Mouse (Mus musculus) CH12.LX (cell line): ENCODE data around the gene Cit. TPM values are rescaled to one million over a fixed set of nuclear protein-coding genes. Genes with fewer than 3 reads are reported as not detected.

ENCODE experiments used
- DNase-seq: peaks from one replicate; pipeline ENCODE4 v3.0.0-alpha.2; 2013; ENCODE audit errors: extremely low read depth
- H3K27ac ChIP-seq: 2 replicates; pipeline ENCODE4 v1.5.1; 2012; ENCODE audit warnings: low read depth, mild to moderate bottlenecking, control low read depth, moderate library complexity; ENCODE audit not compliant: insufficient read depth
- H3K27me3 ChIP-seq: replicated peaks from 2 replicates; pipeline ENCODE3; 2012; ENCODE audit warnings: inconsistent platforms
- H3K36me3 ChIP-seq, 2 experiments: replicated peaks in 1 of 2; 2 replicates each; pipeline versions ENCODE3 to v1.6.1; 2012; ENCODE audit warnings: inconsistent platforms in 1 of 2, low read length in 1 of 2, mild to moderate bottlenecking in 1 of 2, mixed read lengths in 1 of 2, moderate library complexity in 1 of 2; ENCODE audit not compliant: control insufficient read depth in 1 of 2, insufficient read depth in 1 of 2
- H3K4me1 ChIP-seq, 2 experiments: 2 replicates each; pipeline ENCODE4 v1.6.1; 2012; ENCODE audit warnings: inconsistent platforms in 1 of 2, moderate library complexity in 1 of 2; ENCODE audit not compliant: insufficient read depth in 2 of 2, control insufficient read depth in 1 of 2
- H3K4me2 ChIP-seq: 2 replicates; pipeline ENCODE4 v1.6.1; 2012; ENCODE audit warnings: low read depth, mild to moderate bottlenecking, control low read depth; ENCODE audit not compliant: poor library complexity, insufficient read depth, severe bottlenecking
- H3K4me3 ChIP-seq, 3 experiments: fragments of 150-350 bp in 1 of 3; sonication (generic) in 1 of 3; replicated peaks in 1 of 3; 2 replicates each; pipeline versions ENCODE3 to v1.5.1; 2011 to 2012; ENCODE audit warnings: low read depth in 2 of 3, low read length in 2 of 3, mild to moderate bottlenecking in 2 of 3, moderate library complexity in 2 of 3, control low read depth in 1 of 3, improper control_type of control experiment in 1 of 3, inconsistent platforms in 1 of 3, mixed read lengths in 1 of 3; ENCODE audit not compliant: poor library complexity in 1 of 3
- H3K79me2 ChIP-seq: replicated peaks from 2 replicates; pipeline ENCODE4 v1.6.1; 2012; ENCODE audit warnings: mild to moderate bottlenecking, moderate library complexity; ENCODE audit not compliant: control insufficient read depth, poor library complexity, insufficient read depth, severe bottlenecking; ENCODE audit errors: extremely low read depth
- H3K9ac ChIP-seq: 2 replicates; pipeline ENCODE4 v1.6.1; 2012; ENCODE audit warnings: low read depth, mild to moderate bottlenecking, control low read depth, moderate library complexity; ENCODE audit not compliant: insufficient read depth
- H3K9me3 ChIP-seq: replicated peaks from 2 replicates; pipeline ENCODE3; 2012; ENCODE audit warnings: low read length, inconsistent platforms, mixed read lengths
- CTCF ChIP-seq, 2 experiments: IDR thresholded peaks in 1 of 2; conservative IDR thresholded peaks in 1 of 2; 2 replicates each; pipeline ENCODE4 v1.5.1; 2011 to 2012; ENCODE audit warnings: low read depth in 2 of 2, low read length in 2 of 2, improper control_type of control experiment in 1 of 2, inconsistent platforms in 1 of 2, mild to moderate bottlenecking in 1 of 2, moderate library complexity in 1 of 2
- EP300 ChIP-seq: IDR thresholded peaks from 2 replicates; pipeline ENCODE4 v1.6.1; 2011; ENCODE audit warnings: low read length, improper control_type of control experiment
- GABPA ChIP-seq: IDR thresholded peaks from 2 replicates; pipeline ENCODE4 v1.6.1; 2012; ENCODE audit warnings: low read depth, low read length, improper control_type of control experiment, inconsistent platforms; ENCODE audit not compliant: insufficient replicate concordance
- HCFC1 ChIP-seq: IDR thresholded peaks from 2 replicates; pipeline ENCODE4 v1.6.1; 2012; ENCODE audit warnings: low read depth, mild to moderate bottlenecking, inconsistent platforms, low read length, improper control_type of control experiment
- IRF4 ChIP-seq: IDR thresholded peaks from 2 replicates; pipeline ENCODE4 v1.6.1; 2014; ENCODE audit warnings: low read depth, mild to moderate bottlenecking, inconsistent platforms, low read length, improper control_type of control experiment
- MAFK ChIP-seq: IDR thresholded peaks from 2 replicates; pipeline ENCODE4 v1.6.1; 2011; ENCODE audit warnings: low read length, improper control_type of control experiment; ENCODE audit not compliant: insufficient replicate concordance
- MAZ ChIP-seq: IDR thresholded peaks from 2 replicates; pipeline ENCODE4 v1.6.1; 2012; ENCODE audit warnings: low read depth, mild to moderate bottlenecking, inconsistent platforms, low read length, improper control_type of control experiment, moderate library complexity
- MEF2A ChIP-seq: IDR thresholded peaks from 2 replicates; pipeline ENCODE4 v1.6.1; 2014; ENCODE audit warnings: low read depth, mild to moderate bottlenecking, inconsistent platforms, low read length, improper control_type of control experiment, borderline replicate concordance
- MYC ChIP-seq: IDR thresholded peaks from 2 replicates; pipeline ENCODE4 v1.6.1; 2011; ENCODE audit warnings: low read depth, mild to moderate bottlenecking, improper control_type of control experiment, low read length
- NELFE ChIP-seq: IDR thresholded peaks from 2 replicates; pipeline ENCODE4 v1.6.1; 2011; ENCODE audit warnings: low read depth, low read length, improper control_type of control experiment
- NRF1 ChIP-seq: IDR thresholded peaks from 2 replicates; pipeline ENCODE4 v1.6.1; 2014; ENCODE audit warnings: low read depth, mild to moderate bottlenecking, inconsistent platforms, low read length, improper control_type of control experiment, moderate library complexity
- PAX5 ChIP-seq: IDR thresholded peaks from 2 replicates; pipeline ENCODE4 v1.6.1; 2012; ENCODE audit warnings: low read length, inconsistent platforms, mixed read lengths
- RAD21 ChIP-seq: IDR thresholded peaks from 2 replicates; pipeline ENCODE4 v1.6.1; 2011; ENCODE audit warnings: low read depth, mild to moderate bottlenecking, low read length, improper control_type of control experiment, moderate library complexity
- SMC3 ChIP-seq: IDR thresholded peaks from 2 replicates; pipeline ENCODE4 v1.6.1; 2011; ENCODE audit warnings: low read depth, low read length, improper control_type of control experiment
- TCF12 ChIP-seq: IDR thresholded peaks from 2 replicates; pipeline ENCODE4 v1.6.1; 2014; ENCODE audit warnings: low read depth, mild to moderate bottlenecking, inconsistent platforms, low read length, improper control_type of control experiment
- ZMIZ1 ChIP-seq: IDR thresholded peaks from 2 replicates; pipeline ENCODE4 v1.6.1; 2012; ENCODE audit warnings: low read depth, mild to moderate bottlenecking, inconsistent platforms, low read length, improper control_type of control experiment
- ZNF384 ChIP-seq: IDR thresholded peaks from 2 replicates; pipeline ENCODE4 v1.6.1; 2012; ENCODE audit warnings: low read depth, low read length, improper control_type of control experiment, inconsistent platforms
- dilution Hi-C: fragments of 300-500 bp; cut with MboI; formaldehyde crosslinking; loops from 2 replicates; pipeline ENCODE4 v1.14.3; 2020; ENCODE audit warnings: low sequenced_read_pairs; ENCODE audit not compliant: extremely low pct_unique_long_range_greater_than_20kb, extremely low pct_ligation_motif_present
- in situ Hi-C: fragments of 300-500 bp; cut with MboI; formaldehyde crosslinking; loops from 3 replicates; pipeline ENCODE4 v1.14.3; 2019; ENCODE audit warnings: low sequenced_read_pairs, low pct_ligation_motif_present, low pct_unique_long_range_greater_than_20kb, mixed read lengths
- polyA plus RNA-seq: library from polyadenylated mRNA; unstranded; fragments of >175 nt; gene quantifications from 2 replicates; pipeline ENCODE4 v1.2.1, GENCODE M21; 2012; ENCODE audit warnings: low read depth; ENCODE audit not compliant: insufficient read length
- total RNA-seq, 2 experiments: library from RNA; depleted of rRNA; stranded (reverse); fragments of 300-350 nt in 1 of 2; fragments of >200 nt in 1 of 2; gene quantifications; 2 replicates each; pipeline ENCODE4 v1.2.3; 2012 to 2014

Cit gene
- total and polyA plus RNA-seq, 3 experiments: 7.0 to 24.9 (median 16.2) TPM

DNA sequence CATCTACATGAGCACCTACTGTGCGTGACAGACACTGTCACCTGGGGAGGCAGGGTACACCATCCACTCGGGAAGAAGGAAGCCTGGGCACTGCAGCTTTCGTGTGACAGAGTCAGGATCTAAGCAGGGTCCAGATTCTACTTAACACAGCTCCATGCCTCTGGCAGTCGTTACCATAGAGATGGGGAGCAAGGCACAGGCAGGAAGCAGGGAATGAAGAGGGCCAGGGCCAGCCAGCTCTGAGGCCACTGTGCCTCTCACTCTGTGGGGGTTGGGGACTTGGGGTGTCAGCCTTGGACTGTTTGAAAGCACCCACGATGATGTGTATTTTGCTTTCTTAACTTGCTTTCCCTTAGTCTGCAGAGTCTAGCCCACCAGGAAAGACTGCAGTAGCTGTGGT is 133.2 kb downstream of the Cit start:
- H3K9me3 ChIP-seq: no peaks in the 10 kb centered on the region
- H3K27ac ChIP-seq: no peak overlapping the region
- no peak overlapping the region for H3K4me3 ChIP-seq
- peaks cover 45 to 95% of the 10 kb centered on the region in 2 experiments for H3K36me3 ChIP-seq
- DNase-seq: no peak
- H3K27me3 ChIP-seq: no peaks in the 10 kb centered on the region
- H3K9ac ChIP-seq: no peak overlapping the region
- H3K79me2 ChIP-seq: no peaks in the 10 kb centered on the region
- TF ChIP-seq ZNF384: no peak
- no peak for TF ChIP-seq NRF1
- TF ChIP-seq IRF4: no peak
- no peak for TF ChIP-seq NELFE
- TF ChIP-seq HCFC1: no peak
- TF ChIP-seq PAX5: no peak
- no peak for TF ChIP-seq MAFK
- TF ChIP-seq ZMIZ1: no peak
- no peak for TF ChIP-seq MEF2A
- TF ChIP-seq TCF12: no peak
- no peak for TF ChIP-seq MAZ
- no peak for TF ChIP-seq GABPA
- H3K4me2 ChIP-seq: no peak overlapping the region
- H3K4me1 ChIP-seq: no peaks in the 10 kb centered on the region
- in situ Hi-C loops (no loop called here), dilution Hi-C loops (no loop called here)

DNA sequence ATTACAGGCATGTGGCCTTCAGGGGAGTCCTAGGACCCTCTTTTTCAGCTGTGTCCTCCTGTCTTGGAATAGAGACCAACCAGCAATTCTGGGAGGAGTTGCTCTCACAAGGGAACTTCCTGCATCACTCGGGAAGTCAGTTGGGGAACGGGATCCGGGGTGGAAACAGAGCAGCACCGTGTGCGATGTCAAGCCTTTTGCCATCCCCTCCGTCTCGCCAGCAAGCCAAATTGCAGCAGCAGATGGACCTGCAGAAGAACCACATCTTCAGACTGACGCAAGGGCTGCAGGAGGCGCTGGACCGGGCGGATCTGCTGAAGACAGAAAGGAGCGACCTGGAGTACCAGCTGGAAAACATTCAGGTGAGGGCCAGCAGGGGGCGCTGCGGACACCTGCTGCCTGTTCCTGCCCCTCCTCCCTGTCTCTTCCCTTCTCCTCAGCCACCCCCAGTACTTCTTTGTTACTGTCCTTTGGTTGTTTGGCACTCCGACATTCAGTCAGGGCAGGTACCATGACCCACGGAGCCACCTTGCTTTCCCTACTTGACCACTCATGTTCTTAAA is 134.1 kb downstream of the Cit start:
- H3K4me2 ChIP-seq: no peak overlapping the region
- peak; percentile 19 for DNase-seq
- no peak overlapping the region for H3K4me3 ChIP-seq
- no peaks in the 10 kb centered on the region for H3K9me3 ChIP-seq
- no peak overlapping the region for H3K9ac ChIP-seq
- dilution Hi-C loops: no loop called here
- H3K36me3 ChIP-seq: peaks cover 41 to 93% of the 10 kb centered on the region in 2 experiments
- H3K27ac ChIP-seq: no peak overlapping the region
- H3K4me1 ChIP-seq: peaks cover 4 to 6% of the 10 kb centered on the region in 2 experiments; a peak in 2 of 4 replicates
- TF ChIP-seq EP300 (no peak), CTCF (conservative IDR thresholded peaks at IDR 0.05 in 1 of 2, IDR thresholded peaks at IDR 0.05 in 1 of 2; ENCODE audit: low read depth in 2 of 2, low read length in 2 of 2) (peak; percentile 45 to 58), SMC3 (peak; percentile 15; the same call in 1 of the 2 replicates), MYC (no peak), RAD21 (peak; percentile 6)
- H3K79me2 ChIP-seq: no peaks in the 10 kb centered on the region
- no peaks in the 10 kb centered on the region for H3K27me3 ChIP-seq
- in situ Hi-C loops: no loop called here
